In genomic region chr7:112955103-112955827, GRCm38 (mm10) we compare ENCODE assay signal across 8 mouse cellular contexts. TPM values are rescaled to one million over a fixed set of nuclear protein-coding genes. Genes with fewer than 3 reads are reported as not detected.
DNase-seq lines count a peak whose midpoint lies in the region; ATAC-seq and TF ChIP-seq lines count a peak whose summit lies in the region.

No protein-coding gene starts in this region.

- intact Hi-C loops in left cerebral cortex, adult 2 months (cut with DNase I): no loop called here
- intact Hi-C loops in left cerebral cortex, postnatal 14 days (cut with DNase I): no loop called here

- peak overlapping the region; percentile 58 for H3K9ac ChIP-seq in heart, embryonic 11.5 days (ENCODE audit: low read depth, low read length)
- peak overlapping the region; percentile 75 for H3K9ac ChIP-seq in kidney, embryonic 14.5 days (ENCODE audit: low read depth, low read length)
- no peak overlapping the region for H3K9ac ChIP-seq in lung, postnatal 0 days (replicated peaks; ENCODE audit: low read depth)

- H3K27ac ChIP-seq in left cerebral cortex, adult 2 months: no peak overlapping the region
- no peak overlapping the region for H3K27ac ChIP-seq in heart, embryonic 11.5 days (ENCODE audit: low read depth, low read length)
- peak overlapping the region; percentile 57; the same call in 1 of the 2 replicates for H3K27ac ChIP-seq in kidney, embryonic 14.5 days (ENCODE audit: low read depth, low read length)
- 0 out of 2 replicates have a peak overlapping the region, but pooled peaks have one; percentile 14 for H3K27ac ChIP-seq in lung, postnatal 0 days (ENCODE audit: low read length)

- H3K9me3 ChIP-seq in heart, embryonic 11.5 days (replicated peaks; ENCODE audit: control insufficient read depth, low read length): no peaks in the 10 kb centered on the region
- no peaks in the 10 kb centered on the region for H3K9me3 ChIP-seq in kidney, embryonic 14.5 days (ENCODE audit: control insufficient read depth, low read length)
- H3K9me3 ChIP-seq in lung, postnatal 0 days (ENCODE audit: low read length): no peaks in the 10 kb centered on the region

- peak overlapping the region; percentile 29 for H3K4me3 ChIP-seq in left cerebral cortex, adult 2 months
- H3K4me3 ChIP-seq in heart, embryonic 11.5 days (ENCODE audit: low read depth, low read length): peak overlapping the region; percentile 52
- H3K4me3 ChIP-seq in kidney, embryonic 14.5 days (ENCODE audit: low read length): peak overlapping the region; percentile 63
- H3K4me3 ChIP-seq in lung, postnatal 0 days (ENCODE audit: low read depth, low read length): peak overlapping the region; percentile 47

- 4% methylated on average over 40 of the region's 40 CpGs for WGBS in heart, embryonic 11.5 days (ENCODE audit: insufficient replicate concordance)
- 3% methylated on average over 40 of the region's 40 CpGs for WGBS in kidney, embryonic 14.5 days
- WGBS in lung, postnatal 0 days: 6% methylated on average over 39 of the region's 40 CpGs

- TF ChIP-seq EP300 in lung, postnatal 0 days (IDR thresholded peaks at IDR 0.05): no peak

- H3K4me2 ChIP-seq in heart, embryonic 11.5 days: peak overlapping the region; percentile 75
- peak overlapping the region; percentile 90 for H3K4me2 ChIP-seq in kidney, embryonic 14.5 days (replicated peaks; ENCODE audit: low read depth, low read length)
- H3K4me2 ChIP-seq in lung, postnatal 0 days (replicated peaks; ENCODE audit: low read depth, low read length): peak overlapping the region; percentile 92

- H3K4me1 ChIP-seq in heart, embryonic 11.5 days (ENCODE audit: control insufficient read depth, insufficient read depth, low read length): peaks cover 14% of the 10 kb centered on the region; the same call in 1 of the 2 replicates
- H3K4me1 ChIP-seq in kidney, embryonic 14.5 days (ENCODE audit: control insufficient read depth, insufficient read depth, low read length): peaks cover 8% of the 10 kb centered on the region; the same call in 1 of the 2 replicates
- H3K4me1 ChIP-seq in lung, postnatal 0 days (ENCODE audit: insufficient read depth, low read depth, low read length): peaks cover 9% of the 10 kb centered on the region; the same call in 1 of the 2 replicates

- peak; percentile 31 for ATAC-seq in heart, embryonic 11.5 days (replicated peaks; ENCODE audit: insufficient number of reproducible peaks, low FRiP score, low TSS enrichment)
- ATAC-seq in kidney, embryonic 14.5 days (ENCODE audit: low FRiP score, low TSS enrichment): peak; percentile 36
- ATAC-seq in lung, postnatal 0 days: peak; percentile 22; the same call in 1 of the 2 replicates

- no peaks in the 10 kb centered on the region for H3K36me3 ChIP-seq in heart, embryonic 11.5 days (ENCODE audit: control insufficient read depth, insufficient read depth, low read length)
- 0 out of 2 replicates have a peak, but pooled peaks cover 4% of the 10 kb centered on the region for H3K36me3 ChIP-seq in kidney, embryonic 14.5 days (ENCODE audit: control insufficient read depth, insufficient read depth, low read length)
- no peaks in the 10 kb centered on the region for H3K36me3 ChIP-seq in lung, postnatal 0 days (ENCODE audit: insufficient read depth, low read length)

- DNase-seq in left cerebral cortex, adult 2 months (ENCODE audit: extremely low spot score in 1 of 2, low spot score in 2 of 2): peak in 1 of 2 experiments; percentile 16
- no peak for DNase-seq in left cerebral cortex, postnatal 14 days (ENCODE audit: low spot score in 2 of 2)
- peak; percentile 62 for DNase-seq in embryo, embryonic 11 days
- DNase-seq in lung, postnatal 0 days (ENCODE audit: low spot score): peak; percentile 55
- peak; percentile 52 for DNase-seq in retina, postnatal 1 day
- no peak for DNase-seq in urinary bladder, postnatal 25 days (ENCODE audit: low spot score)

- H3K27me3 ChIP-seq in heart, embryonic 11.5 days (ENCODE audit: control insufficient read depth, insufficient read depth, low read length): peaks cover 18% of the 10 kb centered on the region
- H3K27me3 ChIP-seq in kidney, embryonic 14.5 days (ENCODE audit: control insufficient read depth, insufficient read depth, low read length): peaks cover 19% of the 10 kb centered on the region
- peaks cover 18% of the 10 kb centered on the region for H3K27me3 ChIP-seq in lung, postnatal 0 days (replicated peaks; ENCODE audit: insufficient read depth, low read length)

- TF ChIP-seq CTCF in left cerebral cortex, adult 2 months (IDR thresholded peaks at IDR 0.05): no peak; the same call in none of the 2 replicates
- peak; percentile 54 for TF ChIP-seq CTCF in lung, postnatal 0 days (IDR thresholded peaks at IDR 0.05)

RNA-seq across cellular contexts. Expression of gene Rassf10, which starts 1.5 kb away (rescaled TPM):
- 1 to 10 TPM; 1.2 TPM for total RNA-seq in left cerebral cortex, adult 2 months (2021)
- 1 to 10 TPM; 2.6 to 3.1 TPM for total RNA-seq in left cerebral cortex, postnatal 14 days (2021)
- 1.8 TPM in 2 replicates for polyA plus RNA-seq in heart, embryonic 11.5 days (2014; fragmentation: Nextera tagmentation; extraction: Ambion mirVana)
- 15.8 and 19.4 TPM in 2 replicates for polyA plus RNA-seq in kidney, embryonic 14.5 days (2014; fragmentation: Nextera tagmentation; extraction: Ambion mirVana)
- polyA plus RNA-seq in lung, postnatal 0 days (2015; fragmentation: Nextera tagmentation; extraction: Ambion mirVana): 2.6 and 3.0 TPM in 2 replicates

Comparison
In these comparisons a context has a peak if more than half of its experiments do, and no peak if none do; other contexts are left out.
1. DNase-seq: peak in embryo, embryonic 11 days (single experiment), lung, postnatal 0 days (single experiment) and retina, postnatal 1 day (single experiment); none in left cerebral cortex, postnatal 14 days (0 of 2) and urinary bladder, postnatal 25 days (single experiment).
2. H3K27ac ChIP-seq: peak in kidney, embryonic 14.5 days (single experiment) and lung, postnatal 0 days (single experiment); none in left cerebral cortex, adult 2 months (single experiment) and heart, embryonic 11.5 days (single experiment).
3. Peak in every context shown above with its lines, with median percentiles within 50 percentile points of each other: H3K4me3 ChIP-seq, ATAC-seq and H3K4me2 ChIP-seq.